Mouse (Mus musculus) adrenal gland, adult 18-20 months (tissue): ENCODE data around the gene Fbxl17. TPM values are rescaled to one million over a fixed set of nuclear protein-coding genes. Genes with fewer than 3 reads are reported as not detected.
A peak's percentile ranks its signal among the peaks of the same experiment; 100 is the strongest.

Source experiments
- DNase-seq, 2 experiments: peaks; one replicate each; pipeline ENCODE4 v3.0.0; 2021 to 2022; ENCODE audit warnings: low spot score in 2 of 2
- long read RNA-seq, 2 experiments: library from polyadenylated mRNA; stranded (forward); transcript quantifications; one replicate each; pipeline ENCODE4 v2.0.0; 2021
- total RNA-seq, 2 experiments: library from RNA; stranded (reverse); gene quantifications; 1 replicate in 1 of 2; 2 replicates in 1 of 2; pipeline ENCODE4 v1.2.3; 2021

Gene Fbxl17
- total RNA-seq, result 10 to 100 TPM; 30.0 to 31.2 TPM
- long read RNA-seq, experiment 1, full-length matches to known transcripts, result 49 of 54 reads
- long read RNA-seq, experiment 1, partial matches to known transcripts, result 0 of 54 reads
- long read RNA-seq, experiment 1, other reads (novel, unspliced or antisense), result 5 of 54 reads
- long read RNA-seq, experiment 2, full-length matches to known transcripts, result 154 of 161 reads
- long read RNA-seq, experiment 2, partial matches to known transcripts, result 2 of 161 reads
- long read RNA-seq, experiment 2, other reads (novel, unspliced or antisense), result 5 of 161 reads

- peak; percentile 69 to 70 for DNase-seq
Observed at GRCm38 (mm10) chr17:63499636-63500155, at the start of gene Fbxl17. Gene Fbxl17, minus strand, starts transcription at chr17:63500017.

DNA sequence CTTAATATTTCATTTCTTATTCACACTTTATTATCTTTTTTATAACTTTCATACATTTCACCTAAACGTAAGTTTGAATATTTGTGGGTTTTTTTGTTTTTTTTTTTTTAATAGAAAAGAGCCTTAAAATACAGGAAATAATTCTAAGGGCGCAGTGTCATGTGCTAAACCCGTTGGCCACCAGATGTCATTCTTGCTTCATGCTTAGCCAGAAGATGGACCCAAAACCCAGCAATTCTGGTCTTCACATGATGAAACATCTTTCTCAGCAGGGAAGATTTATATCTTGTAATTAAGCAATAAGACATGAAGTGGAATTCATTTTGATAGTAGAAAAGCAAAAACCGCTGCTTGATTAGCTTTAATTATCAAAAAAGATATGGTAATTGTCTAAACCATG, 47.6 kb upstream of the Fbxl17 start:
- no peak for DNase-seq

- no peak for DNase-seq
Observed at GRCm38 (mm10) chr17:63534576-63535265, 34.9 kb upstream of the Fbxl17 start.

DNA sequence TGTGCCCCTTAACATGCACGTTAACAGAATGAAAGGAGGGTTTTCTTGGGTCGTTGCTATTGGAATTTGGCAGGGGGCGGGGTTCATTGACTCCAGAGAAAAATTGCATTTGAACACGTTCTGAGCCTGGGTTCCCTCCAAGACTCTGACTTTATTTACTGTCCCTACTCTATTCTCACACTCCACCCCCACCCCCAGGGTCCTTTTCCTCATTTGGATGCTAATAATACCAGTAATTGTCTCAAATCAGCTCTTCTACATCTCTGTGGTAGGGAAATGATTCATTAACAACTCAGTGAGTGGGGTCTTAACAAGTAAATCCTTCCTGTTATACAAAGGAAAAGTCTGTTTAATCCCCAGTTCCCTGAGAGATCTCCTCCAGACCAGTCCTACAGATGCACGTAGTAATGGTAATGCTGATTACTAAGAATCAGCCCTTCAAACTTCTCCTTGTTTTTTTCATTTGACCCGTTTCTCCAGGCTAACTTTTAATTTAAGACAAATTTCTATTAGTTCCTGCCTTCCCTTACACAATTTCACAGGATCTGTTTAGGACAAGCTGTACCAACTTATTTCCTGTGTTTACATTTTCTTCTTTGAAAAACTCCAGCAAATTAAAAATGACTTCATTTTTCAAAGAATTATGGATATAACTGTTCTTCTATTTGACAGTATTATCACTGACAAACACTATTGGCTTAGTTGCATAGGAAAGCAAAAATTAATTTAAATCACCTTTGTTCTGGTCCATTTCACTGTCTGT, 33.4 kb upstream of the Fbxl17 start:
- DNase-seq, result no peak

DNA sequence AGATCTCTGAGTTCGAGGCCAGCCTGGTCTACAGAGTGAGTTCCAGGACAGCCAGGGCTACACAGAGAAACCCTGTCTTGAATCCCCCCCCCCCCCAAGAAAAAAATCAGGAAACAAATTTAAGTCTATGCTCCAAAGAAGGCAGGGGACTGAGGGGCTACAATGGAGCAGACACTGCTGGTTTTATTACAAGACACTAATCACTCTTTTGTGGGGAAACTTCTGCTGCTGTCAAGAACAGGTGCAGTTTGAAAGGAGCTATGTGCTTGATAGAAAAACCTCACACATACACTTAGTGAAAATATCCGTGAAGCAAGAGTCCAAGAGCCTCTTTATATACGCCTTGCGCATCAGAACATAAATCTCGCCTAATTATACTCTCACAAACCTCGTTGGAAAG, 29.7 kb upstream of the Fbxl17 start:
- DNase-seq, result no peak

DNA sequence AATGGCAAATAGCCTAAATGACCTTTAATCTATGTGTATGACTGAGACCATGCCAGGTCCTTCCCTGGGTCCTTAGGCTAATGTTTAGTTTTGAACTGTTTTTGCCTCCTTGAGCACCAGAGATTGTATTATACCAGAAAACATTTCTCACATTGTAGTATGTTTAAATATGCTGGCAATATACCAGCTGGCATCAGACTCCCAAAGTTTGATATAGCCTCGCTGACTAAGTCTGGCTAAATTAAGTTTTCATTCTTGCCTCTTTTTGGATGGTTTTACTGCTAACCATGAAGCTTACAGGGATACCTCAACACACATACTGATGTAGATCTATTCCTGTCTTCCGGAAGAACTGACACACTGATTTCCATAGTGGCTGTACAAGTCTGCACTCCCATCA, 20.9 kb upstream of the Fbxl17 start:
- no peak for DNase-seq

DNA sequence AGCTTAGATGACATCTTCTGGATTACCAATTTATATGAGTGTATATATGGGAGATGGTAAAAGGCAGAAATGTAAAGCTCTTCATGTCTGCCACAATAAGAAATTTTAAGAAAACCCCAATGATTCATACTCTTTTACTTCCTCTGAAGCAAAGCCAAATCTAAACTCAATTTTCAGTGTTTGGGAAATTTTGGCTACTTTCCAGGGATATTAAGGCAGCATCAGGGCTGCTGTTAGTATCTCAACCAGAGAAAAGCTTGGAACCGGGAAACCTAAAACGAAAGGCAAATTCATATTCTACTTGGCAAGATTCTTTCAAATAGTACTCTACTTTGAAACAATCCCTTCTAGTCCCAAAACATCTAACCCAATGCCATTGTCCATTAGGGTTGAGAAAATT, 10.6 kb upstream of the Fbxl17 start:
- DNase-seq, result no peak

GRCm38 (mm10) chr17:63501091-63501490, 1.3 kb upstream of the Fbxl17 start:
- no peak for DNase-seq

GRCm38 (mm10) chr17:63500156-63500834, 478 bp upstream of the Fbxl17 start:
- peak; percentile 78 to 79 for DNase-seq

DNA sequence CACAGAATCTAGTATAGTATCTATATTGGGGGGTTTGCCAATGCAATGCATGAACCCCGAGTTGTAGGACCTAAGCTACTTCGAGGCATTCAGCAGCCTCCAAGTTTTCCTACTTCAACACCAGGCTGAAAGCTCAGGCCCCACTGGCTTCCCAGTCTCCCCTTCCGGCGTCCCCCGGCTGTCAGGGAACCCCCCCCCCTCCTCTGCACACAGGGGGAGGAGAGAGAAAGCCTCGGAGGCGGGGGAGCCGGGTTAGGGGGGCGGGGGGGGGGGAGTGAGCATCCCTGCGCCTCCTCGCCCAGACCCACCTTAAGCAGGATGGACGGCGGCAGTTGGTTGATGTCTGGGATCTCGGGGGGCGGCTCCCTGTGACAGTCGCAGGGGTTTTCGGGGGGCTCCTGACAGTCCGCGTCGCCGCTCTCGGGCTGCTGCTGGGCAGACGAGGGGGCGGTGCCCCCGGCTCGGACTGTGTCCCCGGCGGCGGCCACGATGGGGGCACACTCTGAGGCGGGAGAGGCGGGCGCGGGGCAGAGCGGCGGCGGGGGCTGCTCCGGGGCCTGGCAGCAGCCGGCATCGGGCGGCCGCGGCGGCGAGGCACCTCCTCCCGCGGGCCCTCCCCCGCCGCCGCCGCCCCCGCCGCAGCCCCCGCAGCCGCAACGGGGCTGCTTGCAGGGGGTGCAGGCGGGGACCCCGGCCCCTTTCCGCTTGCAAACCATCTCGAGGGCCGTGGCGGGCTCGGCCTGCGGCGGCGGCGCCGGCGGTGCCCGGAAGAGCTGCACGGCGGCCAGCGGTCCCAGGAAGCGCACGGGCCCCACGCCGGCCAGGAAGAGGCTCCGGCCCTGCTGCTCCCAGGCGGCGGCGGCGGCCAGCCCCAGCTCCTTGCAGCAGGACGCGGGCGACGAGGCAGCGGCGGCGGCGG, 841 bp downstream of the Fbxl17 start:
- peak; percentile 51 to 52 for DNase-seq

GRCm38 (mm10) chr17:63498182-63498716, 1.6 kb downstream of the Fbxl17 start:
- DNase-seq, result no peak

DNA sequence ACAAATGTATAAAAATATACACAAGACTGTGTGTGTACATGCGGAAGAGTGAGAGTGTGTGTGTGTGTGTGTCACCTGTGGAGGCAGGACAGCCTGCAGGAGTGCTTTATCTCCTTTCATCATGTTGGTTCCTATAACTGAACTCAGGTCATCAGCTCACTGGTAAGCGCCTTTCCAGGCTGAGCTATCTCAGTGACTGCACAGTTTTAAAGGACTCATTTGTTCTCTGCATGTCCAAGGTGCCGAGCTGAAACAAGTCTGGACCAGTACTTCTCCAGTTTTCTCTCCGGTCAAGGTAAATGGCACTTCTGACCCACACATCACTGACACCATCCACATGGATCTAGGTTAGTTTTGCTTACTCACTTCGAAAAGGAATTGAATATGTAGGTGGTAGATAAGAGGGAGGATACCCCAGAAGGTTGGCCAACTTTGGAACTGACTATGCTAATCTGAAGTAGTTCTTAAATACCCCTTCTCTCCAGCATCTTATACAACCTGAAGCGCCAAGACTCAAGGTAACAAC, 2.5 kb downstream of the Fbxl17 start:
- no peak for DNase-seq

GRCm38 (mm10) chr17:63496153-63496552, 3.7 kb downstream of the Fbxl17 start:
- no peak for DNase-seq

- DNase-seq, result no peak
Observed at GRCm38 (mm10) chr17:63493876-63494580, 5.8 kb downstream of the Fbxl17 start.

DNA sequence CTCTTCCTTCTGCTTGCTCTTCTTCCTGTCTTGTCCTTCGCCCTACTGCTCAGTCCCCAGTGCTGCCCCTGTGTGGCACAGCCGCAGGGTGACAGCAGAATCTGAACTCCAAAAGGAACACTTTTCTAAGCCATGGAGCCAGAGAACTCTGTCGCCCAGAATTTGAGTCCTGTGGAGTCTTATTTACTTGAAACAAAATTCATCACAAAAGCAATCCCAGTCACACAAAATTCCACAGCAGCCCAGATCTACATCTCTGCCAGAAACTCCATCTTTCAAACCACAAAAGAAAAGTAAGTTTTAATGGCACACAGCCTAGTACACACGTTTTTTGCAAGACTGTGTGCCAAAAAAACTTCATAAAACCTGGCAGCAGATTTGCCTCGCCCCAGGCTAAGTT, 6.5 kb downstream of the Fbxl17 start:
- no peak for DNase-seq

- DNase-seq, result no peak
Observed at GRCm38 (mm10) chr17:63492665-63493273, 7.0 kb downstream of the Fbxl17 start.

GRCm38 (mm10) chr17:63489525-63489924, 10.3 kb downstream of the Fbxl17 start:
- DNase-seq, result no peak

DNA sequence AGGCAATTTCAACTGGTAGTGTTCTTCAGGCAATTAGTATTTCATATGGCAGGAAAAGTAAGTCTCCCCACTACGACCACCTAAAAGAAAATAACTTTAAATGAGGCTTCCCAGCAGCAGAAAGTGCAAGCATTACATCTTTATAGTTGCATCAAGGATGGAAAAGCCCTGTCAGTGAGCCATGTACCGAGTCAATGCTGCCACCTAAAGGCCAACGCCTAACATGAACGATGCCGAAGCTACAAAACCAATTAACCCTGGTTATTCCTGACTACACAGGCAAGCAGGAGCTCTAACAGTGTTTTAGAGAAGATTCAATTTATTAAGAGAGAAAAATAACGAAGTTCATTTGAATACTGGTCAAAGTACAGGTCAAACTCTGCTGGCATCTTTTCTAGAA, 32.0 kb downstream of the Fbxl17 start:
- peak; percentile 50 to 51 for DNase-seq

- no peak for DNase-seq
Observed at GRCm38 (mm10) chr17:63465239-63465638, 34.6 kb downstream of the Fbxl17 start.
